Mouse (Mus musculus): ENCODE results near the gene Npw.

- TF ChIP-seq CTCF (IDR thresholded peaks at IDR 0.05; ENCODE audit: extremely low read depth, insufficient read depth, insufficient read length, insufficient replicate concordance) = no peak
- no peak for TF ChIP-seq POLR2A (IDR thresholded peaks at IDR 0.05; ENCODE audit: low read depth, low read length)
Observed at GRCm38 (mm10) chr17:24650070-24650616, 8.1 kb downstream of the Npw start, which contains the start of gene Slc9a3r2.

Measured in spleen, adult 2 months (tissue).